Mouse (Mus musculus) neural tube, embryonic 11.5 days (tissue): ENCODE data around the gene Lrba. TPM values are rescaled to one million over a fixed set of nuclear protein-coding genes. Genes with fewer than 3 reads are reported as not detected.

Experiments
- ATAC-seq: fragments of 200-750 bp; cut with Nextera tagmentation; 2 replicates; pipeline ENCODE4 v1.8.0; 2017; ENCODE audit warnings: moderate number of reproducible peaks, mild to moderate bottlenecking, moderate TSS enrichment, moderate library complexity; ENCODE audit not compliant: insufficient read depth, low FRiP score, low TSS enrichment
- DNase-seq: peaks from one replicate; pipeline ENCODE4 v3.0.0-alpha.2; 2015; ENCODE audit warnings: low spot score
- H3K27ac ChIP-seq: fragments of 300-500 bp; sonication (generic); 2 replicates; pipeline ENCODE4 v1.5.1; 2014; ENCODE audit warnings: low read depth, mild to moderate bottlenecking, low read length
- H3K27me3 ChIP-seq: fragments of 300-500 bp; sonication (generic); 2 replicates; pipeline ENCODE4 v1.6.1; 2014; ENCODE audit warnings: mild to moderate bottlenecking, low read length, mixed read lengths; ENCODE audit not compliant: control insufficient read depth, insufficient read depth
- H3K36me3 ChIP-seq: fragments of 300-500 bp; sonication (generic); 2 replicates; pipeline ENCODE4 v1.6.1; 2014; ENCODE audit warnings: mild to moderate bottlenecking, low read length, moderate library complexity, mixed read lengths; ENCODE audit not compliant: control insufficient read depth, insufficient read depth
- H3K4me1 ChIP-seq: fragments of 300-500 bp; sonication (generic); 2 replicates; pipeline ENCODE4 v1.6.1; 2014; ENCODE audit warnings: low read length, mixed read lengths; ENCODE audit not compliant: control insufficient read depth, insufficient read depth
- H3K4me2 ChIP-seq: fragments of 300-500 bp; sonication (generic); 2 replicates; pipeline ENCODE4 v1.6.1; 2014; ENCODE audit warnings: low read depth, mild to moderate bottlenecking, moderate library complexity
- H3K4me3 ChIP-seq: fragments of 300-500 bp; sonication (generic); 2 replicates; pipeline ENCODE4 v1.5.1; 2014; ENCODE audit warnings: low read depth, low read length
- H3K9ac ChIP-seq: fragments of 300-500 bp; sonication (generic); 2 replicates; pipeline ENCODE4 v1.6.1; 2014; ENCODE audit warnings: mild to moderate bottlenecking, low read length
- H3K9me3 ChIP-seq: fragments of 300-500 bp; sonication (generic); 2 replicates; pipeline ENCODE4 v1.6.1; 2016; ENCODE audit warnings: low read length; ENCODE audit not compliant: control insufficient read depth
- WGBS: fragments of 180-500 bp; shearing (Covaris S2); extraction: QIAGEN DNeasy Blood & Tissue Kit; methylation state at CpG from one replicate; pipeline ENCODE4 v1.1.7; 2014; 5-methylcytosine and 5-hydroxymethylcytosine counted together
- polyA plus RNA-seq: library from polyadenylated mRNA; unstranded; fragments of >200 nt; fragmentation: Nextera tagmentation; extraction: Ambion mirVana; gene quantifications from 2 replicates; pipeline ENCODE4 v1.2.1, GENCODE M21; 2014

Lrba gene
- polyA plus RNA-seq, 1 experiment from 2014 or later = 5.7 TPM

DNA sequence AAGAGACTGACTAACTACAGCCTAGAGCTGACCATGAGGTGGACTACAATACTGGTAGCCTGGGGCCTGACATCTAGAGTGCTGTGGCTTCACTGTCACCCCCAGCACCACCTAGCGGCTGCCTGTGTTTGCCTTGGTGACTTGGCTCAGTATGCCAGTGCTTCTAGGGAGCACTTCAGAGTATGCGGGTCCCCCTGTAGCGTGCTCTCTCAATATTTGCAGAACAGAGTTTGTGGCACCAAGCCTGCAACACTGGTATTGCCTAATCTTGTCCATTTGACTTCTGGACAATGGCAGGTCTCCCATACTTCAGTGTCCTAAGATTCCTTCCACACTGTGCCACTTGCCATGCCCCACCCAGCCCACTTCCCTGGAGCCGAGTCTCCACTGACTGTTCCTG is 555.2 kb downstream of the Lrba start:
- Histone ChIP-seq H3K27ac (no peak overlapping the region), H3K4me3 (no peak overlapping the region), H3K4me1 (no peaks in the 10 kb centered on the region), H3K9ac (no peak overlapping the region), H3K9me3 (no peaks in the 10 kb centered on the region), H3K27me3 (no peaks in the 10 kb centered on the region), H3K36me3 (no peaks in the 10 kb centered on the region), H3K4me2 (no peak overlapping the region)
- no peak for ATAC-seq
- 70% methylated on average over 4 of the region's 4 CpGs for WGBS
- no peak for DNase-seq

DNA sequence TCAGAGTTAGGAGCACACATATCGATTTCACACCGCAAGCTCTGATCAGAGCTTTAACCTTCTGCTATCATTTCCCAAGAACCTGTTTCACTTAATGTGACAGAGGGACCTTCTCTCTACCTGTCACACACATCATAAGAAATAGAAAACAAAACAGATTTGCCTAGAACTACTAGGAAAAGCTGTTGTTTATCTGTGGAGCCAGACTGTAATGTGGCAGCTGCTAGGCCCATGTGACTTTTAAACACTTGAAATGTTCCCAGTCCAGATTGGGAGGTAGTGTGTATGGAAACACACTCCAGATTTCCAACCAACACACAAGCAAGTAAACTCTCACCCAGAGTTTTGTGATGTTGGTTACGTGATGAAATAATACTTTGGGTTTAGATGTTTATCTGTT is 559.6 kb downstream of the Lrba start:
- H3K36me3 ChIP-seq = no peaks in the 10 kb centered on the region
- WGBS = 94% methylated on average over 3 of the region's 3 CpGs

DNA sequence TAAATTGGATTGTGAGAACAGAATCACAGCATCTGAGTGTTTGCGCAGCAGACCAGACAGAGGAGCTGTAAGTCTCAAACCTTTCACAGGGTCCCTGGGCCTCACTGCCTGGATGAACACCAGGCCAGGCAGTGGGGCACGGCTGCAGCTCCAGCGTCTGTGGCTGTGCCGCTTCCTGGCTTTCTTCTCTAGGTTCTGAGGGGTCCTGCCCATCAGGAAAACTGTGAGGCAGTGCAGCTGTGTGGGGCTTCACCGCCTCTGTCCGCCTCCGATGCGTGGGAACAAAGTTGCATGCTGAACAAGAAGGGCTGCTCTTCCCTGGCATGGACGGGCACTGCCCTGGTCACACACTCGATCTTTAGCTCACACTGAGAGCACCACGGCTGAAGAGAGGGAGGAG is 560.5 kb downstream of the Lrba start:
- Histone ChIP-seq H3K9ac (no peak overlapping the region), H3K4me1 (no peaks in the 10 kb centered on the region; the same call in 1 of the 2 replicates), H3K27ac (no peak overlapping the region), H3K4me3 (no peak overlapping the region), H3K9me3 (no peaks in the 10 kb centered on the region), H3K27me3 (no peaks in the 10 kb centered on the region), H3K4me2 (no peak overlapping the region), H3K36me3 (no peaks in the 10 kb centered on the region)
- ATAC-seq (no peak), DNase-seq (no peak)
- 72% methylated on average over 11 of the region's 11 CpGs for WGBS

More for the DNA sequence above, 559.6 kb downstream of the Lrba start:
- Histone ChIP-seq H3K9ac (no peak overlapping the region), H3K4me1 (no peaks in the 10 kb centered on the region; the same call in 1 of the 2 replicates), H3K4me3 (no peak overlapping the region), H3K27me3 (no peaks in the 10 kb centered on the region), H3K4me2 (no peak overlapping the region), H3K27ac (no peak overlapping the region), H3K9me3 (no peaks in the 10 kb centered on the region)
- no peak for DNase-seq
- no peak for ATAC-seq

DNA sequence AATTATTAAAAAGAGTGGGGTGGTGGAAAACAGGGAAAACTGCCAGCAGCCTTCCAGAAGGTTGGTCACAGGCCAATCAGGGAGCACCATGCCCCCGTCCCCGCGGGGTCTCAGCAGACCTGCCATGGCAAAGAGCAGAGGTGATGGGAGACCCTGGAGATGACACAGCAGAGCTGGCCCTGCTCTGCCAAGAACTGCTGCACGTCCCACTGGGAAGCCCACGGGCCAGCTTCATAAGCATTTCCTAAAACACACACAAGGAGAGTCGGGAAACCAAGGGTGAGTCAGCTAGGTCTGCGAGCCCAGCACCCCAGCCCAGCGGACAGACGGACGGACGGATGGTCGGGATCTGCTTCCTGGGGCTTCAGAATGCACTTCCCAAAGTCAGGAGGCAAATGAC is 561.8 kb downstream of the Lrba start:
- Histone ChIP-seq H3K9me3 (no peaks in the 10 kb centered on the region), H3K27ac (no peak overlapping the region), H3K9ac (no peak overlapping the region), H3K27me3 (no peaks in the 10 kb centered on the region), H3K36me3 (no peaks in the 10 kb centered on the region), H3K4me2 (no peak overlapping the region), H3K4me1 (no peaks in the 10 kb centered on the region; the same call in 1 of the 2 replicates), H3K4me3 (no peak overlapping the region)
- DNase-seq (no peak), ATAC-seq (no peak)
- 89% methylated on average over 12 of the region's 12 CpGs for WGBS

DNA sequence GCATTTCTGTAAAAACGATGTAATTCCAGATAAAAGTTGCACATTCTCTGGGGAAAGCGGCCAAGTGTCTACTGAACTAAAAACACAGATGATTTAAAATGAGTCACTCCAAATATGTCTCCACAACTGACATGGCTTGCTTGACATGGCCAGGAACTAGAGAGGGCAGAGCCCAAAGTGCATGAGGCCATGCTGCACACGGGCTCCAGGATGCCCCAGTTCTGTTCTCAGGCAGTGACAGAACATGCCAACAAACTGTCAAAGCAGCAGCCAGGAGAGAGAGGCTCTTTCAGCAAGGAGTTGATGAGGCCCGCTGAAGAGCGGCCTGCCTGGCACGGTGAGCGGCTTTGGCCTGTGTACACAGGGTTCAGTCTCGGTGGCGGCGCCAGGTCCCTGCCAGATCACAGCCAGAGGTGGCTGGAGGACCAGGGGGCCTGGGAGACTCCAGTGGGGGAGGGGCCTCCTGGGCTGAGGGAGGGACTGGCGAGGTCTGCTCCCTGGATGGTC is 562.4 kb downstream of the Lrba start:
- Histone ChIP-seq H3K4me1 (no peaks in the 10 kb centered on the region; the same call in 1 of the 2 replicates), H3K36me3 (no peaks in the 10 kb centered on the region), H3K9ac (0 out of 2 replicates have a peak overlapping the region, but pooled peaks have one; percentile 5), H3K9me3 (no peaks in the 10 kb centered on the region), H3K4me2 (no peak overlapping the region), H3K4me3 (no peak overlapping the region), H3K27ac (no peak overlapping the region), H3K27me3 (no peaks in the 10 kb centered on the region)
- DNase-seq = no peak
- ATAC-seq = no peak
- WGBS = 87% methylated on average over 11 of the region's 11 CpGs

DNA sequence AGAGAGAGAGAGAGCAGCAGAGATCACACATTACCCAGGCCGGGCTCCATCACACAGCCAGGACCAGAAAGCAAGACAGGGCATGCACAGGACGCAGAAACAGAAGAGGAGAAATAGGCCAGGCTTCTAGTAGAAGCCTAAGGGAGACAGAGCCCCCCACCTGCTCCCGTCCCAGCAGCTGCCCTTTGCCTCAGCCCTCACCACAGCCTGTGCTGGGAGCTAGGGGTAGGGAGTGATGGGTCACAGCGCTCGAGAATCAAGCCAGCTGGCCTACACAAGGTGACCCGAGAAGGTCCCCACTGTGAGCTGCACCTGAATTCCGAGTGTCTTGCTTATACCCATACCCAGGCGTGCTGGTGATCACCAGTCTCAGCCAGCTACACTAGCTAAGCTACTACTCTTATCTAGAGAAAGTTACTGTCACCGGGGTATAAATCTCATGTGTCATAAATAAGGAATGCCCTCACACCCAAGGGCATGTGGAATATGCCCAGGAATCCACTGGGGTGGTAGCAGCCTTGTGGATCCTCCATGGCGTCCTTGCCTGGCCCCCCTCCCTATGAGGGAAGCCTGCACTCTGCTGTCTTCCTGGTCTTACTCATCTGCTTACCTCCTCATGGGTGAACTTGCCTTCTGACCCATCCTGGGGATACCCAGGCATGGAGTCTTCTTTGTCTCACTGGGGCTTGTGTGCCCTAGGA is 563.1 kb downstream of the Lrba start:
- H3K27ac ChIP-seq = no peak overlapping the region
- 91% methylated on average over 10 of the region's 10 CpGs for WGBS

DNA sequence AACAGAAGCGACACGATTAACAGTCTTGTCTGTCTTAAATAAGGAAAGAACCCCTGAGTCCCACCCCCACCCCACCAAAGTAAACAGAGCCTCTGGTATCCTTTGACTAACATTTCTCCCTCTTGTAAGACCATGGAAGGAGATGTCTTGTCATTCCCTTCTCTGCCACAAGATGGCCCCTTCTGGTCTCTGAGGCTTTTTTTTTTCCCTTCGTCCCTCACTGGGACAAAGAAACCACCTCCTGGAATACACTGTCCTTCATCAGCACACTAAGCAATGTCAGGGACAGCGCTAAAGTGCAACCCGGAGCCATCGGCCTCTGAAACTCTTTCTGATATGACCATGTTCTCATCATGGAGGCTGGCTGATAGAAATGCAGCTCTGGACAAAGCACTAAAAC is 564.2 kb downstream of the Lrba start:
- DNase-seq (peak; percentile 74), ATAC-seq (peak; percentile 50; the same call in 1 of the 2 replicates)
- WGBS = 51% methylated on average over 6 of the region's 6 CpGs
- H3K27me3 ChIP-seq = no peaks in the 10 kb centered on the region
- no peak overlapping the region for H3K4me2 ChIP-seq
- H3K9ac ChIP-seq = no peak overlapping the region
- H3K36me3 ChIP-seq = 0 out of 2 replicates have a peak, but pooled peaks cover 2% of the 10 kb centered on the region
- H3K27ac ChIP-seq = no peak overlapping the region
- H3K4me3 ChIP-seq = no peak overlapping the region
- no peaks in the 10 kb centered on the region for H3K9me3 ChIP-seq
- no peaks in the 10 kb centered on the region; the same call in 1 of the 2 replicates for H3K4me1 ChIP-seq

More for the DNA sequence above, 563.1 kb downstream of the Lrba start:
- Histone ChIP-seq H3K9me3 (no peaks in the 10 kb centered on the region), H3K27me3 (no peaks in the 10 kb centered on the region), H3K4me1 (no peaks in the 10 kb centered on the region; the same call in 1 of the 2 replicates), H3K4me2 (no peak overlapping the region), H3K9ac (peak overlapping the region; percentile 5; the same call in 1 of the 2 replicates), H3K4me3 (no peak overlapping the region), H3K36me3 (0 out of 2 replicates have a peak, but pooled peaks cover 2% of the 10 kb centered on the region)
- no peak for DNase-seq
- no peak for ATAC-seq

DNA sequence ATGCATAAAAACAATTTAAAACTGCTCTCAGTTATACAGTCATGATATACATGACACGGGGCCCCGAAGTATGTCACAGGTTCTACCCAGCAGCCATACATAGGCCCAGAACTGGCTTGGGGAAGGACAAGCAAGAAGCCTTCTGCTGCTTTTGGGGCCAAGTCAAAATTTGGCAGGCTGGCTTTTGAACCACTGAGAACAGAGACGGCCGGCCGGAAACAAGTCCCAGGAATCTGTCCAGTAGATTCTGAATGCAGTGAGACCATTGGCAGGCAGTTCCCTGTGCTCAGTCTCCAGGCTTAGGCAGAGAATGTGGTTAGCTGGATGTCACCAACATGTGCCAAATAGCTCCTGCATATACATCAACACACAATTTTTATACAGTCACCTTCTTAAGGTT is 565.3 kb downstream of the Lrba start:
- Histone ChIP-seq H3K36me3 (0 out of 2 replicates have a peak, but pooled peaks cover 2% of the 10 kb centered on the region), H3K9ac (no peak overlapping the region), H3K9me3 (no peaks in the 10 kb centered on the region), H3K27ac (0 out of 2 replicates have a peak overlapping the region, but pooled peaks have one; percentile 27), H3K4me1 (no peaks in the 10 kb centered on the region; the same call in 1 of the 2 replicates), H3K4me3 (no peak overlapping the region), H3K4me2 (no peak overlapping the region), H3K27me3 (no peaks in the 10 kb centered on the region)
- WGBS = 93% methylated on average over 5 of the region's 5 CpGs
- DNase-seq = no peak
- no peak for ATAC-seq

DNA sequence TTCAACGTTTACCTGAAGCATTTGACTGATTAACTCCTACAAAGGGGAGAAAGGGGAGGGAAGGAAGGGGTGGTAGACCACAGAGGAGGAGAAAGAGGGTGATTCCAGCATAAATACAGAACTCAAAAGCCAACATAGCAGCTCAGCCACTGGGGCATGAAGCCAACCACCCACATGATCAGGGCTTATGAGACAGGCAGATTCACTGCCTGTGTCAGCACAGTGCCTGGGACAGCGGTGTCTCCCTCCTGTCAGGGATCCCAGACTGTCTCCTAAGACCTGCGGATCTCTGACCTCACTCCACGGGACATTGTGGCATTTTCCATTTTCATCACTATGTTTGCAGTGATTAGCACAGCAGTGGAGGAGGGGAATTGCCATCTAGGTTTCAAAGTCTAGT is 568.8 kb downstream of the Lrba start:
- Histone ChIP-seq H3K4me2 (no peak overlapping the region), H3K9ac (no peak overlapping the region), H3K4me3 (no peak overlapping the region), H3K27ac (no peak overlapping the region), H3K36me3 (0 out of 2 replicates have a peak, but pooled peaks cover 2% of the 10 kb centered on the region), H3K27me3 (no peaks in the 10 kb centered on the region), H3K4me1 (no peaks in the 10 kb centered on the region), H3K9me3 (no peaks in the 10 kb centered on the region)
- DNase-seq (no peak), ATAC-seq (no peak)
- WGBS = 83% methylated on average over 4 of the region's 4 CpGs
